8 mouse cellular contexts compared by ENCODE assay signal in genomic region chr11:51681324-51681975, GRCm38 (mm10). TPM values are rescaled to one million over a fixed set of nuclear protein-coding genes. Genes with fewer than 3 reads are reported as not detected.
A peak's percentile ranks its signal among the peaks of the same experiment; 100 is the strongest.
DNase-seq lines count a peak whose midpoint lies in the region; ATAC-seq and TF ChIP-seq lines count a peak whose summit lies in the region.

No protein-coding gene starts in this region.

- H3K36me3 ChIP-seq in ES-E14 (ENCODE audit: control insufficient read depth, insufficient read depth, low read length, poor library complexity, severe bottlenecking): peaks cover 7% of the 10 kb centered on the region
- 0 out of 2 replicates have a peak, but pooled peaks cover 9% of the 10 kb centered on the region for H3K36me3 ChIP-seq in heart, postnatal 0 days (replicated peaks; ENCODE audit: control insufficient read depth, insufficient read depth, low read length)

- 0 out of 4 replicates have a peak, but pooled peaks cover 0 to 4% of the 10 kb centered on the region in 2 experiments for H3K4me1 ChIP-seq in ES-E14 (ENCODE audit: control insufficient read depth in 2 of 2, insufficient read depth in 2 of 2, low read length in 2 of 2, poor library complexity in 1 of 2)
- H3K4me1 ChIP-seq in heart, postnatal 0 days (ENCODE audit: control insufficient read depth, insufficient read depth): no peaks in the 10 kb centered on the region

- DNase-seq in ES-E14 (ENCODE audit: low read depth, low spot score): peak; percentile 88
- peak; percentile 92 for DNase-seq in brain, embryonic 14.5 days (ENCODE audit: low read depth)
- DNase-seq in heart, postnatal 0 days (ENCODE audit: low spot score): peak; percentile 79
- DNase-seq in layer of hippocampus, adult 11-12 months (ENCODE audit: low spot score): peak; percentile 87
- DNase-seq in lung, adult 18-20 months: peak; percentile 88 to 90
- peak; percentile 89 for DNase-seq in retina, embryonic 14.5 days (ENCODE audit: low spot score)
- peak; percentile 90 for DNase-seq in thymus, postnatal 25 days

- TF ChIP-seq CTCF in brain, embryonic 14.5 days (IDR thresholded peaks at IDR 0.05; ENCODE audit: borderline replicate concordance, extremely low read depth, insufficient read depth, insufficient read length): peak; percentile 85
- TF ChIP-seq CTCF in heart, postnatal 0 days (IDR thresholded peaks at IDR 0.05; ENCODE audit: low read depth): peak; percentile 94

- no peaks in the 10 kb centered on the region for H3K27me3 ChIP-seq in heart, postnatal 0 days (ENCODE audit: control insufficient read depth, insufficient read depth, low read length)

- ATAC-seq in erythroblast, adult 5-6 weeks (replicated peaks; ENCODE audit: low FRiP score, poor library complexity, severe bottlenecking): peak; percentile 91
- ATAC-seq in heart, postnatal 0 days (ENCODE audit: insufficient read depth, low read depth): peak; percentile 66

- 32% methylated on average over 13 of the region's 13 CpGs for WGBS in heart, postnatal 0 days

- H3K9ac ChIP-seq in ES-E14 (ENCODE audit: insufficient read depth, low read depth, low read length, poor library complexity, severe bottlenecking): no peak overlapping the region
- H3K9ac ChIP-seq in heart, postnatal 0 days (replicated peaks; ENCODE audit: low read depth, low read length): no peak overlapping the region

- H3K9me3 ChIP-seq in ES-E14 (ENCODE audit: control insufficient read depth, insufficient read depth, low read depth, low read length): no peaks in the 10 kb centered on the region
- no peaks in the 10 kb centered on the region for H3K9me3 ChIP-seq in heart, postnatal 0 days (replicated peaks; ENCODE audit: control insufficient read depth, low read length)

- TF ChIP-seq EP300 in heart, postnatal 0 days (IDR thresholded peaks at IDR 0.05; ENCODE audit: low read depth): no peak

- TF ChIP-seq POLR2A in brain, embryonic 14.5 days (IDR thresholded peaks at IDR 0.05; ENCODE audit: borderline replicate concordance, extremely low read depth, insufficient read depth, insufficient read length, poor library complexity, severe bottlenecking): no peak

- no peak overlapping the region for H3K4me3 ChIP-seq in ES-E14 (ENCODE audit: insufficient read depth in 1 of 2, low read depth in 1 of 2, low read length in 2 of 2, poor library complexity in 1 of 2, severe bottlenecking in 1 of 2)
- H3K4me3 ChIP-seq in heart, postnatal 0 days (ENCODE audit: low read depth, low read length): peak overlapping the region; percentile 18

- peak overlapping the region; percentile 42 for H3K4me2 ChIP-seq in heart, postnatal 0 days (ENCODE audit: low read depth, low read length)

- H3K27ac ChIP-seq in ES-E14 (ENCODE audit: insufficient read depth, low read depth, low read length, poor library complexity, severe bottlenecking): no peak overlapping the region
- no peak overlapping the region for H3K27ac ChIP-seq in heart, postnatal 0 days (ENCODE audit: low read depth)

- in situ Hi-C loops in ES-E14 (cut with MboI; ENCODE audit: low sequenced_read_pairs in 2 of 2, unreplicated experiment in 2 of 2): loop anchor here (5.0 to 10.0 kb wide), 2 partner anchors 64 to 67 kb away; partner anchors contain the start of gene Nhp2 (in 2 of the 2)

TF ChIP-seq in ES-E14, 5 proteins besides CTCF, POLR2A, EP300 and RAD21:
- TF ChIP-seq HCFC1 (IDR thresholded peaks at IDR 0.05; ENCODE audit: borderline replicate concordance, insufficient read depth, low read length) (no peak), ZNF384 (IDR thresholded peaks at IDR 0.05; ENCODE audit: low read depth, low read length) (no peak), CHD2 (IDR thresholded peaks at IDR 0.05; ENCODE audit: low read depth, low read length) (no peak), ZC3H11A (IDR thresholded peaks at IDR 0.05; ENCODE audit: borderline replicate concordance, low read depth, low read length) (peak; percentile 86), MAFK (IDR thresholded peaks at IDR 0.05; ENCODE audit: insufficient read depth, low read depth, low read length) (no peak)

RNA-seq across cellular contexts. Expression of gene 0610009B22Rik, which starts 7.2 kb away (rescaled TPM):
- 21.7 and 38.8 TPM in 2 replicates for total RNA-seq in ES-E14 (2012; rRNA removed)
- polyA plus RNA-seq in brain, embryonic 14.5 days (2012; rRNA removed): 44.6 and 59.5 TPM in 2 replicates
- total RNA-seq in erythroblast, adult 5-6 weeks (2015; ENCODE audit: low replicate concordance): 11.9 and 18.1 TPM in 2 replicates
- 5.0 and 8.1 TPM in 2 replicates for total RNA-seq in erythroblast, adult 5-6 weeks (2017; ENCODE audit: low replicate concordance)
- 28.4 and 45.5 TPM in 2 replicates for total RNA-seq in heart, postnatal 0 days (2014; rRNA removed; ENCODE audit: low replicate concordance)
- 93.0 and 106 TPM in 2 replicates for polyA plus RNA-seq in heart, postnatal 0 days (2015; fragmentation: Nextera tagmentation; extraction: Ambion mirVana)

RNA-seq across cellular contexts. Expression of gene D930048N14Rik, which starts 30.7 kb away (rescaled TPM):
- total RNA-seq in ES-E14 (2012; rRNA removed): 4.1 and 12.2 TPM in 2 replicates
- 2.1 and 2.3 TPM in 2 replicates for polyA plus RNA-seq in brain, embryonic 14.5 days (2012; rRNA removed)
- total RNA-seq in erythroblast, adult 5-6 weeks (2015; ENCODE audit: low replicate concordance): 0.84 TPM in 1 of 2 replicates, not detected in the other
- not detected in 2 replicates for total RNA-seq in erythroblast, adult 5-6 weeks (2017; ENCODE audit: low replicate concordance)
- 0.08 and 0.58 TPM in 2 replicates for total RNA-seq in heart, postnatal 0 days (2014; rRNA removed; ENCODE audit: low replicate concordance)
- polyA plus RNA-seq in heart, postnatal 0 days (2015; fragmentation: Nextera tagmentation; extraction: Ambion mirVana): 0.74 and 0.78 TPM in 2 replicates

RNA-seq across cellular contexts. Expression of gene N4bp3, which starts 30.8 kb away (rescaled TPM):
- total RNA-seq in ES-E14 (2012; rRNA removed): 23.7 and 43.8 TPM in 2 replicates
- polyA plus RNA-seq in brain, embryonic 14.5 days (2012; rRNA removed): 7.5 and 11.2 TPM in 2 replicates
- total RNA-seq in erythroblast, adult 5-6 weeks (2015; ENCODE audit: low replicate concordance): 1.0 TPM in 1 of 2 replicates, not detected in the other
- total RNA-seq in erythroblast, adult 5-6 weeks (2017; ENCODE audit: low replicate concordance): not detected in 2 replicates
- 31.2 and 34.8 TPM in 2 replicates for total RNA-seq in heart, postnatal 0 days (2014; rRNA removed; ENCODE audit: low replicate concordance)
- 18.1 and 20.2 TPM in 2 replicates for polyA plus RNA-seq in heart, postnatal 0 days (2015; fragmentation: Nextera tagmentation; extraction: Ambion mirVana)

RNA-seq across cellular contexts. Expression of gene Rmnd5b, which starts 45.8 kb away (rescaled TPM):
- total RNA-seq in ES-E14 (2012; rRNA removed): 41.1 and 96.5 TPM in 2 replicates
- polyA plus RNA-seq in brain, embryonic 14.5 days (2012; rRNA removed): 70.7 and 84.3 TPM in 2 replicates
- total RNA-seq in erythroblast, adult 5-6 weeks (2015; ENCODE audit: low replicate concordance): 17.3 and 18.6 TPM in 2 replicates
- 3.6 and 3.9 TPM in 2 replicates for total RNA-seq in erythroblast, adult 5-6 weeks (2017; ENCODE audit: low replicate concordance)
- total RNA-seq in heart, postnatal 0 days (2014; rRNA removed; ENCODE audit: low replicate concordance): 38.6 and 54.3 TPM in 2 replicates
- 25.8 and 30.0 TPM in 2 replicates for polyA plus RNA-seq in heart, postnatal 0 days (2015; fragmentation: Nextera tagmentation; extraction: Ambion mirVana)

Comparison
In these comparisons a context has a peak if more than half of its experiments do, and no peak if none do; other contexts are left out.
1. RNA of gene N4bp3, which starts 30.8 kb away (total RNA-seq): 31.2 to 34.8 TPM in heart, postnatal 0 days and 23.7 to 43.8 TPM in ES-E14; 1.0 TPM in erythroblast, adult 5-6 weeks; every median in the first group is over 10 times any median in the second.
2. Peak in every context shown above with its lines, with median percentiles within 50 percentile points of each other: DNase-seq.